Mouse (Mus musculus) lung, embryonic 15.5 days (tissue): ENCODE data around the gene Apoa1. TPM values are rescaled to one million over a fixed set of nuclear protein-coding genes. Genes with fewer than 3 reads are reported as not detected.

Experiments
- ATAC-seq: fragments of 200-750 bp; cut with Nextera tagmentation; 2 replicates; pipeline ENCODE4 v1.8.0; 2017; ENCODE audit warnings: moderate number of reproducible peaks, borderline replicate concordance; ENCODE audit not compliant: low FRiP score, low TSS enrichment; ENCODE audit errors: extremely low read depth
- H3K27ac ChIP-seq: fragments of 300-500 bp; sonication (generic); 2 replicates; pipeline ENCODE4 v1.5.1; 2015; ENCODE audit warnings: moderate library complexity, mild to moderate bottlenecking, inconsistent platforms
- H3K27me3 ChIP-seq: fragments of 300-500 bp; sonication (generic); 2 replicates; pipeline ENCODE4 v1.6.1; 2015; ENCODE audit warnings: inconsistent platforms
- H3K36me3 ChIP-seq: fragments of 300-500 bp; sonication (generic); 2 replicates; pipeline ENCODE4 v1.6.1; 2015; ENCODE audit warnings: inconsistent platforms
- H3K4me1 ChIP-seq: fragments of 300-500 bp; sonication (generic); 2 replicates; pipeline ENCODE4 v1.6.1; 2015; ENCODE audit warnings: inconsistent platforms
- H3K4me2 ChIP-seq: fragments of 300-500 bp; sonication (generic); 2 replicates; pipeline ENCODE4 v1.6.1; 2015; ENCODE audit warnings: inconsistent platforms, mild to moderate bottlenecking, moderate library complexity
- H3K4me3 ChIP-seq: fragments of 300-500 bp; sonication (generic); 2 replicates; pipeline ENCODE4 v1.5.1; 2015; ENCODE audit warnings: mild to moderate bottlenecking, inconsistent platforms
- H3K9ac ChIP-seq: fragments of 300-500 bp; sonication (generic); 2 replicates; pipeline ENCODE4 v1.6.1; 2015; ENCODE audit warnings: inconsistent platforms
- H3K9me3 ChIP-seq: fragments of 300-500 bp; sonication (generic); 2 replicates; pipeline ENCODE4 v1.6.1; 2016; ENCODE audit warnings: inconsistent platforms
- WGBS: fragments of 180-500 bp; shearing (Covaris S2); methylation state at CpG from one replicate; pipeline ENCODE4 v1.1.7; 2015; 5-methylcytosine and 5-hydroxymethylcytosine counted together
- polyA plus RNA-seq: library from polyadenylated mRNA; unstranded; fragments of >200 nt; fragmentation: Nextera tagmentation; extraction: Ambion mirVana; gene quantifications from 2 replicates; pipeline ENCODE4 v1.2.1, GENCODE M21; 2015

Apoa1 gene
- polyA plus RNA-seq, 1 experiment from 2014 or later = 6.6 TPM

GRCm38 (mm10) chr9:46216744-46217470, 11.5 kb upstream of the Apoa1 start:
- Histone ChIP-seq H3K9me3 (no peaks in the 10 kb centered on the region), H3K4me1 (0 out of 2 replicates have a peak, but pooled peaks cover 2% of the 10 kb centered on the region), H3K36me3 (peaks cover 35% of the 10 kb centered on the region), H3K9ac (no peak overlapping the region), H3K27me3 (no peaks in the 10 kb centered on the region), H3K27ac (no peak overlapping the region), H3K4me2 (no peak overlapping the region), H3K4me3 (no peak overlapping the region)
- ATAC-seq = no peak
- WGBS = 79% methylated on average over 13 of the region's 13 CpGs

- no peak overlapping the region for H3K4me3 ChIP-seq
- H3K9me3 ChIP-seq = no peaks in the 10 kb centered on the region
- 0 out of 2 replicates have a peak, but pooled peaks cover 2% of the 10 kb centered on the region for H3K4me1 ChIP-seq
- no peak overlapping the region for H3K9ac ChIP-seq
- peaks cover 36% of the 10 kb centered on the region; the same call in 1 of the 2 replicates for H3K36me3 ChIP-seq
- WGBS = 58% methylated on average over 9 of the region's 9 CpGs
- no peaks in the 10 kb centered on the region for H3K27me3 ChIP-seq
- no peak overlapping the region for H3K4me2 ChIP-seq
- no peak for ATAC-seq
- no peak overlapping the region for H3K27ac ChIP-seq
Observed at GRCm38 (mm10) chr9:46218176-46218575, 10.2 kb upstream of the Apoa1 start.

GRCm38 (mm10) chr9:46223090-46223489, 5.3 kb upstream of the Apoa1 start:
- H3K36me3 ChIP-seq = peaks cover 32% of the 10 kb centered on the region; the same call in 1 of the 2 replicates
- no peak overlapping the region for H3K4me3 ChIP-seq
- H3K4me1 ChIP-seq = no peaks in the 10 kb centered on the region
- WGBS = 69% methylated on average over 6 of the region's 6 CpGs
- no peaks in the 10 kb centered on the region for H3K9me3 ChIP-seq
- ATAC-seq = no peak
- no peak overlapping the region for H3K9ac ChIP-seq
- no peaks in the 10 kb centered on the region for H3K27me3 ChIP-seq
- no peak overlapping the region for H3K27ac ChIP-seq
- H3K4me2 ChIP-seq = no peak overlapping the region

- Histone ChIP-seq H3K27me3 (no peaks in the 10 kb centered on the region), H3K9ac (no peak overlapping the region), H3K4me2 (no peak overlapping the region), H3K4me1 (no peaks in the 10 kb centered on the region), H3K4me3 (no peak overlapping the region), H3K9me3 (no peaks in the 10 kb centered on the region), H3K27ac (no peak overlapping the region), H3K36me3 (peaks cover 32% of the 10 kb centered on the region; the same call in 1 of the 2 replicates)
- WGBS = 76% methylated on average over 3 of the region's 3 CpGs
- no peak for ATAC-seq
Observed at GRCm38 (mm10) chr9:46224101-46224500, 4.3 kb upstream of the Apoa1 start.

GRCm38 (mm10) chr9:46224945-46225660, 3.3 kb upstream of the Apoa1 start:
- H3K27me3 ChIP-seq = no peaks in the 10 kb centered on the region
- H3K4me3 ChIP-seq = no peak overlapping the region
- no peak overlapping the region for H3K27ac ChIP-seq
- H3K4me1 ChIP-seq = peaks cover 6% of the 10 kb centered on the region
- no peaks in the 10 kb centered on the region for H3K9me3 ChIP-seq
- no peak overlapping the region for H3K4me2 ChIP-seq
- peaks cover 26% of the 10 kb centered on the region; the same call in 1 of the 2 replicates for H3K36me3 ChIP-seq
- no peak overlapping the region for H3K9ac ChIP-seq
- 62% methylated on average over 5 of the region's 5 CpGs for WGBS
- ATAC-seq = no peak

GRCm38 (mm10) chr9:46227064-46227614, 1.2 kb upstream of the Apoa1 start:
- H3K4me1 ChIP-seq = peaks cover 13% of the 10 kb centered on the region
- H3K4me3 ChIP-seq = no peak overlapping the region
- H3K36me3 ChIP-seq = peaks cover 9% of the 10 kb centered on the region; the same call in 1 of the 2 replicates
- no peaks in the 10 kb centered on the region for H3K9me3 ChIP-seq
- no peak overlapping the region for H3K27ac ChIP-seq
- 78% methylated on average over 3 of the region's 3 CpGs for WGBS
- no peak overlapping the region for H3K9ac ChIP-seq
- no peak for ATAC-seq
- no peak overlapping the region for H3K4me2 ChIP-seq
- no peaks in the 10 kb centered on the region for H3K27me3 ChIP-seq

GRCm38 (mm10) chr9:46229573-46230449, 1.4 kb downstream of the Apoa1 start:
- ATAC-seq = peak; percentile 85
- peak overlapping the region; percentile 49 for H3K9ac ChIP-seq
- 15% methylated on average over 37 of the region's 37 CpGs for WGBS
- H3K4me1 ChIP-seq = peaks cover 13% of the 10 kb centered on the region
- peak overlapping the region; percentile 46 for H3K4me3 ChIP-seq
- H3K36me3 ChIP-seq = no peaks in the 10 kb centered on the region
- H3K9me3 ChIP-seq = no peaks in the 10 kb centered on the region
- peak overlapping the region; percentile 87 for H3K4me2 ChIP-seq
- no peak overlapping the region for H3K27ac ChIP-seq
- no peaks in the 10 kb centered on the region for H3K27me3 ChIP-seq

- no peaks in the 10 kb centered on the region for H3K9me3 ChIP-seq
- WGBS = 11% methylated on average over 13 of the region's 13 CpGs
- no peak overlapping the region for H3K27ac ChIP-seq
- H3K4me2 ChIP-seq = peak overlapping the region; percentile 87
- peaks cover 13% of the 10 kb centered on the region for H3K4me1 ChIP-seq
- peak overlapping the region; percentile 46 for H3K4me3 ChIP-seq
- no peaks in the 10 kb centered on the region for H3K27me3 ChIP-seq
- H3K9ac ChIP-seq = peak overlapping the region; percentile 49
- no peaks in the 10 kb centered on the region for H3K36me3 ChIP-seq
- no peak for ATAC-seq
Observed at GRCm38 (mm10) chr9:46230450-46230975, 2.1 kb downstream of the Apoa1 start.

- H3K4me2 ChIP-seq = no peak overlapping the region
- H3K27ac ChIP-seq = no peak overlapping the region
- H3K9me3 ChIP-seq = no peaks in the 10 kb centered on the region
- WGBS = 90% methylated on average over 6 of the region's 6 CpGs
- H3K4me3 ChIP-seq = no peak overlapping the region
- no peak overlapping the region for H3K9ac ChIP-seq
- H3K27me3 ChIP-seq = no peaks in the 10 kb centered on the region
- peaks cover 6% of the 10 kb centered on the region; the same call in 1 of the 2 replicates for H3K4me1 ChIP-seq
- H3K36me3 ChIP-seq = no peaks in the 10 kb centered on the region
- no peak for ATAC-seq
Observed at GRCm38 (mm10) chr9:46235196-46235595, 6.8 kb downstream of the Apoa1 start.

- H3K4me2 ChIP-seq = no peak within 1 kb of the TSS
- H3K27me3 ChIP-seq = no peaks in the 10 kb centered on the region
- no peaks in the 10 kb centered on the region for H3K36me3 ChIP-seq
- no peak within 1 kb of the TSS for H3K4me3 ChIP-seq
- no peak within 1 kb of the TSS for H3K27ac ChIP-seq
- H3K4me1 ChIP-seq = peaks cover 4% of the 10 kb centered on the region; the same call in 1 of the 2 replicates
- no peaks in the 10 kb centered on the region for H3K9me3 ChIP-seq
- no peak for ATAC-seq
- no peak within 1 kb of the TSS for H3K9ac ChIP-seq
Observed at GRCm38 (mm10) chr9:46235596-46235648, 7.0 kb downstream of the Apoa1 start, which contains the start of gene Apoc3. Gene Apoc3 (minus strand): TSS chr9:46235636.

GRCm38 (mm10) chr9:46235649-46236048, 7.3 kb downstream of the Apoa1 start:
- H3K9me3 ChIP-seq = no peaks in the 10 kb centered on the region
- H3K27ac ChIP-seq = no peak overlapping the region
- no peak overlapping the region for H3K4me3 ChIP-seq
- H3K27me3 ChIP-seq = no peaks in the 10 kb centered on the region
- H3K36me3 ChIP-seq = no peaks in the 10 kb centered on the region
- no peak overlapping the region for H3K4me2 ChIP-seq
- 0 out of 2 replicates have a peak, but pooled peaks cover 2% of the 10 kb centered on the region for H3K4me1 ChIP-seq
- no peak for ATAC-seq
- WGBS = 47% methylated on average over 4 of the region's 4 CpGs
- no peak overlapping the region for H3K9ac ChIP-seq
